Mouse (Mus musculus) layer of hippocampus, adult 9-11 months (tissue): ENCODE measurements around the gene Wdr31.
A peak's percentile ranks its signal among the peaks of the same experiment; 100 is the strongest.
"Not testable (repeated sequence)": the region's sequence is repeated elsewhere in the genome, so short reads cannot be mapped to it uniquely, and the experiment has no call there.

Source experiments
- DNase-seq: peaks from one replicate; pipeline ENCODE4 v3.0.0; 2022

Gene Wdr31

DNA sequence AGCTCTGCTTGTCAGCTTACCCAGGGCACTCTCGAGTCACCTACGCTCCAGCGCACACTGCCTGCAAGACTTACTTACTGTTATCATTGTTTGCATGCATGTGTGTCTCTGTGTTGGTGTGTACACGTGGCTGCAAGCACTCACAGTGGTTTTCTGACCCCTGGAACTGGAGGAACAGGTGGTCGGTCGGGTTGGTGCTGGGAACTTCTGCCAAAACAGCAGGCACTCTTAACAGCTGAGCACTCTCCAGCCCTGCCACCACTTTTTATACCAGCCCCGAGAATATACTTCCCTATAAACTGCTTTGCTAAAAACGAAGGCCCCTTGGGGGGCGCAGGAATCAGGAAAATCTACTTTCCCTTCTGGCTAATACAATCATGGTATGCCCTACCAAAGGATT, 23.5 kb upstream of the Wdr31 start:
- no peak for DNase-seq

DNA sequence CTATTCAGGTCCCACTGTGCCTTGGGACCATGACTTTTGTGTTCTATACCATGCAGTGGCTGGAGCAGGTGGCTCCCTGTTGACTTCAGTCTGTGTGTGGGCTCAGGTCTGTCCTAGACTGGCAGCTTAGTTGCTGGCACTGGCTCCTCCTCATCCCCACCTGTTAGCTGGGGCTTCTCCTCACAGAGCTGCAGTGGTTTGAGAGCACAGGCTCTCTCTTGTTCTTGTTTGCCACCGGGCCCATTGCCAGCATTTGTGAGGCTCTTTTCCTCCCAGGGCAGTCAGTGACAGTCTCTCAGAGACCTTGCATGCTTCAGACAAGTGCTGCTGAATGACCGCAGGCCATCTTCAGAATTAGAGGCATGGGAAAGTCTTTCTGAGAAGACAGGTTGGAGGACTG, 22.0 kb upstream of the Wdr31 start:
- DNase-seq: peak; percentile 60

DNA sequence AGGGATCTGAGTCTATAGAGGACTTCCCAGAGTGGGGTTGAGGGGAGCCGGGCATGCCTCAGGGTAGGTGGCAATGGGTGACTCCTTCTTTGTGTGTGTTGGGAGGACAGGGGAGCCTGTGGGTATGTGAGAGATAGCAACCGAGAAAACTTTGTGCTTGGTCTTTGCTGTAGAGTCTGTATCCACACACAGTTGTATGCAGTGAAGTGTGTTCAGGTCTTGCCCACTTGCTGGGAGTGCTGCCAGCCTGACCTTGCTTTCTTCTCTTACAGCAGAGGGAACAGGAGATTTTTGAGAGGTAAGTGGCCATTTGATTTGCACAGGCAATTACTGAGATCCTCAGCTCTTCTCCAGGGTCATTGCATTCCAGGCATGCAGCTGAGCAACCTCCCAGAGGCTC, 17.2 kb upstream of the Wdr31 start:
- no peak for DNase-seq

DNA sequence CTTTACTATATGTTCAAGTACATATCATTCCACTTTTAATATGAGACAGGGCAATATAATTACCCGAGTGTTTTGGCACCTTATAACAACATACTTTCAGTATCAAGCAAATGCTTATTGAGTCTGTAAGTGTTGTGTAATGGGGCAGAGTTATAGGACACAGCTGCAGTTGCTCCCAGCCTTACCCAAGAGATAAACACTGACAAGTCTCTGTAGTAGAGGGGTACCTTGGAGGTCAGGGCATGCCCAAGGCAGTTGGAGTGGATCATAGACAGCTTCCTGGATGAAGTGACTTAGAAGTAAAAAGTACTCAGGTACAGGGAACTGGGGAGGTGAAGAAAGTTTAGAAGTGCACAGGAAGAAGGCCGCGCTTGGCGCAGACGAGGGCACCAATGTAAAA, 16.5 kb upstream of the Wdr31 start:
- DNase-seq: no peak

DNA sequence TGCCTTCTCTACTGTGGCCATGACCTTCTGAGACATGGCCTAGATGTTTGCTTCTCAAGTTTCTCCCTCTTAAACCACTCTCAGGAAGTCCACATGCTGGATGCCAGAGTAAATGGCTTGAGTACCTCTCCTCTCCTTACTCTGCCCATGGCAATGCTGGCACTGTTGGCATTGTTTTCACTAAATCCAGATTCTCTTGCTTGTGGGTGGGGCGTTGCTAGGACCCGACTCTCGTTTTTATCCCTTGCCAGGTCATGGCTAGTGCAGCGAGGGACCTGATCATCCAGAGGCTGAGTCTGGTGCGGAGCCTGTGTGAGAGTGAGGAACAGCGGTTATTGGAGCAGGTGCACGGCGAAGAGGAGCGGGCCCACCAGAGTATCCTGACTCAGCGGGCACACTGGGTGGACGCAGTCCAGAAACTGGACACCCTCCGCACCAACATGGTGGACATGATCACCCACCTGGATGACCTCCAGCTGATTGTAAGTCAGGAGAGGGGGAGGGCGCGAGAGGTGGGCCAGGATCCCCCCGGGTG, 15.5 kb upstream of the Wdr31 start:
- DNase-seq: no peak

DNA sequence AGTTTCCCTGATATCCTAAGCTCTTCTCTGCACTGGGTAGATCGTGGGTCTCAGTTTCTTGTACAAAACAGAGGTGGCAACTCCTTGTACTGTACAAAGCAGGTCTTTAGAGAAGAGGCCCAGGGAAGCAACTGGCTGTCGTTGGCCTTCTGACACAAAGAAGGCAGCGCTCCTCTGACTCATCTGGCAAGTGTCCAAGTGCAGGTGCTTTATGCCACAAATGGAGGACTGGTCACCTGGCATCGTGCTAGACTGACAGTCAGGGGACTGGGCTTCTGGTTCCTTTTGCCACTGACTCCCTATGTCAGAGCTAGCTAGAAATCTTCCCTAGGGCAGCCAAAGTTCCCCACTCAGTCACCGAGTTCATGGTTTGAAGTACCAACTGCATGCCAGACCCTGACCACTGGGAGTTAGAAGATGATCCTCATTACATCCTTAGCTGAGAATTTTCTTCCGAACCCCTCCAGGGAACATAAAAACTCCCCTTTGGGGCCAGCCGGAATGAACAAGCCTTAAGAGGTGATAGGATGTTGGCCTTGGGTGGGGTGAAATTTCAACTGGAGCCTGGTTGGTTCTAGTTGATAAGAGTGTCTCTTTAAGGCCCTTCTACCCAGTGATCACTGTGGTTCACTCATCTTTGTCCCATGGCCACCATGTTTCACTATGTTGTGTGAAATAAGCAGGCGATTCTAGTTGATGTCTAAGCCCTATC, 14.9 kb upstream of the Wdr31 start:
- no peak for DNase-seq

DNA sequence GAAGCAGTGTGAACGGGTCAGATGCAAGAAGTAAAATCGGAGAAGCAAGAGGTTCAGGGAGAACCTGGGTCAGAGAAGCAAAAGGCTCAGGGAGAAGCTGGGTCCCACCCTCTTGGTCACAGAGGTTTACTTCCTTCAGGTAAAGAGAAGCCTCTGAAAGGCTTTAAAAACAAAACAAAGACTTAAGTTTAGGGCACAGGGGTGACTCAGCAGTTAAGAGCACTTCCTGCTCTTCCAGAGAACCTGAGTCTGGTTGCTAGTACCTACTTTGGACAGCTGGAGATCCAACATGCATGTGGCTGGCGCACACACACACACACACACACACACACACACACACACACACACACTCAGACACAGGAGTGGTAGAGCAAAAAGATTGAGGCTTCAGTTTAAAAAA, 14.2 kb upstream of the Wdr31 start:
- DNase-seq: no peak

DNA sequence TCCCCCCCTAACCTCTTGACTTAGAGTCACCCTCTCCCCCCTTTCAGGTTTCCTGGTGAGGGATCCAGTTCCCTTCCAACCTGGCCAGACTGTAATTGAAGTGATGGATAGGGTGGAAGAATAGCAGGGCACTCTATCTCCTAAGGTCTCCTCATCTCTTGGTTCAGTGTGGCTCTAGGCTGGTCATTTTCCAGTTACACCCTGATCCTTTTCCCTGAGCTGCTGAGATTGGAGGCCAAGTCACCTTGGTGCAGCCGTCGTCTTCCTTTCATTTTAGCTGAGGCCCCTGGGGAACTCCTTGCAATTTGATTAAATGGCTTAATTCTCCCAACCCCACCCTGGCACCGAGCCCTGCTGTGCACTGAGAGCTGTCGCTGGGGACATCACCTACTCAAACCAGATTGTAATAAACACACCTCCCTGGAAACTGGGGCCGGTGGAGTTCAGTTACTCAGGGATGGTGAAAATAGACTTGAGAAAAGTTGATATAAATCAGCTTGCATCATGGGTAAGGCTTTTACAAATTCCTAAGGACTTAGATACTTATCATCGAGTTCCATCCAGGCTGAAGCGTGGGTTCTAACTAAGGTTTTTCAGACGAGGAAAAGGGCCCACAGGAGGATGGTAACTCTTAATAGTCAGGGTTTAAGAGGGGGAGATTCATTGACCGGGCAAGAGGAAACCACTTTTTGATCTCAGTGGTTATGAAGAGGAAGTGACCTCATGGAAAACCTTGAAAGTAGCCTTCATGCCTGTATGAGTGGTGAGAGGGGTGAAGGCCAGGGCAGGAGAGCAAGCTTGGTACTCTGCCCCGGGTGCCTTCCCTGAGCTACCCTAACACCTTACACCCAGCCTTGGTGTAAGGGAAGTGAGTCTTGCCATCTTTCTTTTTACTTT, 10.3 kb upstream of the Wdr31 start:
- no peak for DNase-seq

DNA sequence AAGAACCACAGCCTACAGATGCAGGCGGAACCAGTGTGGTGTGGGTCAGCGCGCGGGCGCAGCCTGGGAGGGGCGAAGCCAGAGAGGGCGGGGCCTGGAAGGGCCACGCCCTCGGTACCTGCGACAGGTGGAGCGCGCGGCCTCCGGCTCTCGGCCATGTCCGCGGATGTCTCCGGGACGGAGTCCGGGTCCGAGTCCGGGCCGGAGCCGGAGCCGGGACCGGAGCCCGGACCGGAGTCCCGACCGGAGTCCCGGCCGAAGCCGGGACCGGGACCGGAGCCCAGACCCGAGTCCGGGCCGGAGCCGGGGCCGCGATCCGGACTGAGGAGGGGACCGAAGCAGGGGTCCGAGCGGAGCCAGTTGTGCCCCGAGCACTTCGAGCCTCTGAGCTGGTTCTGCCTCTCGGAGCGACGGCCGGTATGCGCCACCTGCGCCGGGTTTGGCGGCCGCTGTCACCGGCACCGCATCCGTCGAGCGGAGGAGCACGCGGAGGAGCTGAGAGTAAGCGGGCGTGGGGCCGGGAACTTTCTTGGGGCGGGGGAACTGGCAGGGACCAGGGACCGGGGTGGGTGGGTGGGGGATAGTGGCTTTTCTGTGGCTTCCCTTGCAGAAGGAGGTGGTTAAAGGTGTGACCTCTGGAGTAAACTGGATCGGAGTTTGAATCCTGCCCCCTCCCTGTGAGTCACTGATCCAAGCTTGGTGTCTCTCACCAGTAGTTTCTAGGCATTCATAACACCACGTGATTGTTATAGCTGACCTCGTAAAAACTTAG, 9.4 kb upstream of the Wdr31 start, which contains the start of gene Bspry:
Gene Bspry, plus strand, starts transcription at position 117 of the 772 bp plus-strand sequence.
- DNase-seq: no peak

DNA sequence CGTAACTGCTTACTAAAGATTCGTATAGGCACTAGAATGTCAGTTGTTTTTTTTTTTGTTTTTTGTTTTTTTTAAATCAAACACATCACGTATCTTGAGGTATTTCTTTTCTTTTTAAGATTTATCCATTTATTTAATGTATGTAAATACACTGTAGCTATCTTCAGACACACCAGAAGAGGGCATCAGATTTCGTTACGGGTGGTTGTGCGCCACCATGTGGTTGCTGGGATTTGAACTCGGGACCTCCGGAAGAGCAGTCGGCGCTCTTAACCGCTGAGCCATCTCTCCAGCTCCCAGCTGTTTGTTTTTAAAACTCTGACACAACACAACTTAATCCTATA, 8.9 kb upstream of the Wdr31 start:
- DNase-seq: not testable (repeated sequence)

DNA sequence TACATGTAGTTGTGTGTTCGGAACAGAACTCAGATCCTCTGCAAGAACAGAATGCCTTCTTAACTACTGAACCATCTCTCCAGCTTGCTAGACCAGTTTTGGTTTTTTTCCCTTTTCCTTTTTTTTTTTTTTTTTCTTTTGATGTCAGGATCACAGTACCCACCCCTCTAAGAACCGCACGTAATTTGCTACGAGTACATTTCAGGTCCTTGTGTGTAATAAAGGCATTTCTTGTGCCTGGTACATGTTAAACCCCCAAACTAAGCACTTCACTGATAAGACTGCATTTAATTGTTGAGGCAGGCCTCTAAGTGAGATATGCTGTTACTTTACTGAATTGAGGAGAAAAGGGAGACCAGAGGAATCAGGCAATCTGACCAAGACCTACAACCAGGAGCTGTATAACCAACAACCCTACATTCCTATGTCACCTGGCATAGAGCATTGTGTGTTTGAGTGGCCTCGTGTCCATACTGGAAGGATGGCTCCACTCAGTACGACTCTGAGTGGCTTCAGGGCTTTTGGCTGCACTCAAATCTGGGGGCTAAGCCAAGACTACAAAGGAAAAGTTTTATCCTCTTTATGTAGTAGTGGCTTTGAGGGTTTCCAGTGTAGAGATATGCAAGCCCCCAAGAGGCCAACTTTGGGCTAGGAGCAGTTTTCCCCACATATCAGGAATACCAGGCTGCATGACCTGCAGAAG, 7.0 kb upstream of the Wdr31 start:
- no peak for DNase-seq

DNA sequence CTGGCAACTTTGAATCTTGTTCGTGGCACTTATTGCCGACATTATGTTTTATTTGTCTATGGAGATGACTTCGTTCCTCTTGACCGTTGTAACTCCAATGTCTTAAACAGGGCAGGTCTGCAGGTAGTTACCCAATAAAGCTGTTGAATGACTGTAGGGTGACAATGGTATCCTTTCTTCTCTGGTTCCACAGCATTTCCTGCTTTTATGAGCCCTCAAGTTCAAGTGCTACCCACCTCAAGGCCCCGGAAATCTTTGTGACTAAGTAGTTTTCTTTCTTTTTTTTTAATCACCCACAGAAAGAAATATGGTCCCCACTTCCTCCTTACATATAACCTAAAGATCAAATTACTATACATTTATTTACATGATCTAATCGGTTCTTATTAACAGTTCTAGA, 5.1 kb upstream of the Wdr31 start:
- DNase-seq: no peak

DNA sequence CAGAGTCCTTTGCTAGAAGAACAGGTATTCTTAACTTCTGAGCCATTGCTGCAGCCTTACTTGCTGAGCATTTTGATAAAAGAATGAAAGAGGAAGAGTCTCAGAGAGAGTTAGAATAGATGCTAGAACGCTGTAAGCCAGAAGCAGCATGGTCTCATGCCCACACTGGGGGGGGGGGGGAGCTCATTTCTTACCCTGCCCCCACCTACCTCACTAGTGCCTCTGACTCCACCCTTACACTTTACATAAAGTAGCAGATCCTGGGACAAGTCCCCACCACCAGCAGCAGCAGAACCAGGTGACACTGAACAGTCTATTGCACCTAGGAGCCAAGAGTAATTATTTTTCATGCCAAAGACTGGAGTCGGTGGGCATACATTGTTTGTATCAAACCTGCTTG, 4.4 kb upstream of the Wdr31 start:
- DNase-seq: no peak

DNA sequence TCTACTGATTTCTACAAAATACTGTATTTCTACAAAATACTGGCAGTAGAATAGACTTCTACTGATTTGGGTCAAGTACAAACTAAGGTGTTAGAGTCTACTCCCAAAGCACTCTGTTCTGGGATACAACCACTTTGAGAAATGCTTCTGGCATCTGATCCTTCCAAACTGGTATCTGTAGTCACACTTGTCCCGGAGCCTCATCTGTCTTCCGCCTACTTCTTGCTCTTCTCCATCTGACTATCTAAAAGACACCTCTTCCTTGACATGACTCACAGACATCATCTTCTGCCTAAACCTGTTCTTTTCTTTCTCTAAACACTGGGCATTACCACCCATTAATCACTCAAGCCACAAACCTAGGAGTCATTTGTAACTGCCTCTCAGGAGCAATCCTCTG, 1.4 kb upstream of the Wdr31 start:
- no peak for DNase-seq

DNA sequence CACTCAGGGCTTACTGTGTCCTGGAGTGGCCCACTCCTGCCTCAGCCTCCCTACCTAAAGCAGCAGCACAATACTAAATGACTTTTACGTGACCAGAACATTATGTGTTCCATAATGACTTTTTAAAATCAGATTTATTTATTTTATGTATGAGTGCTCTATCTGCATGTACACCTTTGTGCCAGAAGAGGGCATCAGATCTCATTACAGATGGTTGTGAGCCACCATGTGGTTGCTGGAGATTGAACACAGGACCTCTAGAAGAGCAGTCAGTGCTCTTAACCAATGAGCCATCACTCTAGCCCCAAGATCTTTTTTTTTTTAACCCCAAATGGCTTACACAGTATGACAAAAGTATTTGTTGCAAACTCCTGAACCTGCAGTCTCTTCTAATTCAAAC, 2.5 kb downstream of the Wdr31 start:
- no peak for DNase-seq

DNA sequence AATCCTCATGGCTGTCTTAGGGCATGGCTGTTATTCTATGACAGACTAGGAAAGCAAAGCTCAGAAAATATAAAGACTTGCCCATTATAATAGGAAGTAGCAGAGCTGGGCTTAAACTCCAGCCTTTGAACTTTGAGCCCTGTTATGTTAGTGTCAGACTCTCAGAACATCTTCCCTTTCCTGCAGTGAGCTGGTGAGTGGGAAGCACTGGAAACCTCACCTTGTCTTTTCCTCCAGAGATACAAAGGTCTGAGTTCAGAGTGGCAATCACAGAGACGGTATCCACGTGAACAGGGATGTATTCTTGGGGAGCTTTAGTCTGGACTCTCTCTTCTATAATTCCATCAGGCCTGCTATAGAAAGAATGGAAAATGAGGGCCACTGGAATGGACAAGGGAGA, 7.6 kb downstream of the Wdr31 start:
- no peak for DNase-seq

DNA sequence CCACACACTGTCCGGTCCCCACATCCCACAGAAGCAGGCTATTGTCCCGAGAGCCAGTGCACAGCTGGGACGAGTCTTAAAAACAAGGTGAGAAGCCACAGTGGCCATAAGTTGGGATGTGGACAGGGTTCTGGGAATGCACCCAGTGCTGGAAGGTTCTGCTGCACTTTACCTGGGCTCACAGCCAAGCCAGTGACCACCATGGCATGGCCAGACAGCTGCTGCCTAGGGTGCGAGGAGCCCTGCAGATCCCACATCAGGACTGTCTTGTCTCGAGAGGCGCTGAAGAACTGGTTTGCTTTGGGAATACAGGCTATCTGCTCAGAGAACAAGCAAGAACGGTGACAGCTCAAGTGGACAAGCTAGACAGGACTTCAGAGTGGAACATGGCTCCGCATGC, 10.3 kb downstream of the Wdr31 start:
- no peak for DNase-seq

DNA sequence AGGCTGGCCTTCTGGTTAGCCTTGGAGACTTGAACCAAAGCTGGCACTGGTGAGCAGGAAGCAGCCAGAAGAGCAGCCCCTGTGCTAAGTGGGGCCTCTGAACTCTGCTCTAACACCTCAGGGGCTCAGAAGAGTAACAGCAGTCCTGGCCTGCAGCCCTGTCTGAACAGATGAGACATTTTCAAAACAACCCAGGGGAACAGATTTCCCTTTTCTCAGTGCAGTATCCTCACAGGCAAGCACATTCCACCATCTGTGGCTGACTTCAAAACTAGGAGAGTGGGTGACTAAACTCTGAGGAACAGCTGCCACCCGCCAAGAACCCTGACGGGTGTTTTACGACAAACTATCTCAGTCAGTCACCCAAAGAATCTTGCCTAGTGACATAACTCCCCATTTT, 11.6 kb downstream of the Wdr31 start:
- peak; percentile 83 for DNase-seq

DNA sequence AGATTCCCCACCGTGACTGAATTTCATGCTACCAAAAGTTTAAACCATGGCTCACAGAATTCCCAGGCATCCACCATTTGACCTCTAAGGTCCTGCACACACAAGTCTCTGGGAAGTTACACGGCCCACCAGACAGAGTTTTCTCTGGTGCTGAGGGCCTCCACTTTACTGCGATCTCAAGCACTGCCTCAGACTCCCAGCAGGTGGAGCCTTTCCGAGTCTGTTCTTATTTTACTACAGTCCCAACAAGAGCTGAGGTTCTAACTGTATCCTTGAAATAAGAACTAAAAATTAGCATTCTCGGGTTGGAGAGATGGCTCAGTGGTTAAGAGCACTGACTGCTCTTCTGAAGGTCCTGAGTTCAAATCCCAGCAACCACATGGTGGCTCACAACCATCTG, 15.7 kb downstream of the Wdr31 start:
- no peak for DNase-seq

DNA sequence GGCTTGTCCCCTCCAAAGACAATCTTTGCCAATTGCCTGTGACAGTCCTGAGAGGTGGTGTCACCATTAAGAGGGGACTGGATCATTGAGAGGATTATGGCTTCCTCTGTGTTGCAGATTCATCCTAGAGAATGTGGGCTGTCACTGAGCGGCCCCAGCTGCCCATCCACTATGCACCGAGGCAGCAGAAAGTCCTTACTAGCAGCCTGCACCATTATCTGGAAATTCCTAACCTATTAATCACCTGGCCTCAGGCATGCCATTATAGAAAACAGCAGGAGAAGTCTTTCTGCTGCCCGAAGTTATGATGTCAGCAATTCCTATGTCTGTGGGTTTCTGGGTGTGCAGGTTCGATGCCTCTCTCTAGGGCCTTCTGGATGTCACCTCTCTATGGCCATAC, 29.7 kb downstream of the Wdr31 start:
- DNase-seq: no peak

DNA sequence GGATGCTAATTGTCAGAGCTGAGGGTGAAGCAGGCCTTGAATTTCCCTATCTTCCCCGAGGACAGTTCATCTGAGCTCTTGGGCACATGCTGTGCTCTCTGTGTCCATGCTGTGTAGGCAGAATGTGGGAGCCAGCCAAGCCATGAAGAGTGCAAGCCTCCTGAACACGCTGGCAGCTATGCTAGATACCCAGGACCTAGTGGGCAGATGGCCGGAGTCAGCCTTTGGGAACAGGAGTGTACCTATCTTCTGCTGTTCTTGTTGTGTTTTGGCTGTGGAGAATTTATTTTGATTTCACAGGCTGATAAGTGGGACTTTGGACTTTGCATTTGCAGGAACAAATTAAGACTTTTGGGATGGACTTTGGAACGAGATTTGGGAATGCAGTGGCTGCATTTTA, 30.2 kb downstream of the Wdr31 start:
- DNase-seq: no peak

DNA sequence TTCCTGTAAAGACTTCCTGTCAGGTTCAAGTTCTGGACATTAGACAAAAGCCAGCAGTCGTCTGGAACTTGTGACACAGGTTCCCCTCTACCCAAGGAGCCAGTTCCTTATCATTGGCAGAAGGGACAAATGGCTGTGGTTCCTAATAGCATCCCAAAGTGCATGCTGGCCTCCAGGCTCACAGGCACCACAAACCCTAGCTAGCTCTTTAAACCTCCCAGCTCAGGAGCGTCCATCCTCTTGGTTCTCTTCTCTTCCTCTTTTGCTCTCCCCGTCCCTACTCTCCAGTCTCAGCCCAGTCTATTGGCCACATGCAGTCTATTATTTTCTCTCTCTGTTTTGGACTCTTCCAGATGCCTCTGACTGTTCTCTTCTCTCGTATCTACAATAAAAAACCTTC, 30.9 kb downstream of the Wdr31 start:
- DNase-seq: no peak

DNA sequence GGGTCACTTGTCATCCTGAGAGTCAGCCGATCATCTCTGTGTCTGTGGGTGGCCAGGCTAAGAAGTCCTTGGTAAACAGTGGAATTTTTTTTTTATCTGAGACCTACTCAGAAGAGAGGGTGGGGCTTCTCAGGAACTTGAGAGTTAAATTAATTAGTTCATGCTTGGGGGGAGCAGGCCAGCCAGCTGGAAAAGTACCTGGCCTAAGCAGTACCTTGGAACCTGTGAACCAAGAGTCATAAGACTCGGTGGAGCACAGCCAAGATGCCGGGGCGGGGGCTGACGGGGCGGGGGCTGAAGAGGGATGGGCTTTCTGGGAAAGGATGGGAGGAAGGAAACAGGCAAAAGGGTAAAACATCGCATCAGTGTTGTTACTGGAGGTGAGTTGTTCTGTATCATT, 32.8 kb downstream of the Wdr31 start:
- no peak for DNase-seq
